Mouse (Mus musculus): ENCODE results near the gene Slc7a14.

Gene Slc7a14

GRCm38 (mm10) chr3:31261418-31262014 is 48.7 kb downstream of the Slc7a14 start:
- peak; percentile 62 for DNase-seq (ENCODE audit: inconsistent ontology term)

GRCm38 (mm10) chr3:31260964-31261346 is 49.2 kb downstream of the Slc7a14 start:
- no peak for DNase-seq (ENCODE audit: inconsistent ontology term)

- DNase-seq (ENCODE audit: inconsistent ontology term), result peak; percentile 80
Observed at GRCm38 (mm10) chr3:31260329-31260963, 49.7 kb downstream of the Slc7a14 start.

- DNase-seq (ENCODE audit: inconsistent ontology term), result no peak
Observed at GRCm38 (mm10) chr3:31259553-31260255, 50.5 kb downstream of the Slc7a14 start.

GRCm38 (mm10) chr3:31254427-31254826 is 55.8 kb downstream of the Slc7a14 start:
- DNase-seq (ENCODE audit: inconsistent ontology term), result no peak

- DNase-seq (ENCODE audit: inconsistent ontology term), result no peak
Observed at GRCm38 (mm10) chr3:31253862-31254261, 56.3 kb downstream of the Slc7a14 start.

GRCm38 (mm10) chr3:31252566-31252965 is 57.6 kb downstream of the Slc7a14 start:
- no peak for DNase-seq (ENCODE audit: inconsistent ontology term)

GRCm38 (mm10) chr3:31243478-31243877 is 66.7 kb downstream of the Slc7a14 start:
- DNase-seq (ENCODE audit: inconsistent ontology term), result no peak

- DNase-seq (ENCODE audit: inconsistent ontology term), result no peak
Observed at GRCm38 (mm10) chr3:31240840-31241239, 69.3 kb downstream of the Slc7a14 start.

- no peak for DNase-seq (ENCODE audit: inconsistent ontology term)
Observed at GRCm38 (mm10) chr3:31239645-31240044, 70.5 kb downstream of the Slc7a14 start.

GRCm38 (mm10) chr3:31237936-31238335 is 72.2 kb downstream of the Slc7a14 start:
- DNase-seq (ENCODE audit: inconsistent ontology term), result no peak

- no peak for DNase-seq (ENCODE audit: inconsistent ontology term)
Observed at GRCm38 (mm10) chr3:31236146-31236545, 74.0 kb downstream of the Slc7a14 start.

GRCm38 (mm10) chr3:31234356-31234755 is 75.8 kb downstream of the Slc7a14 start:
- no peak for DNase-seq (ENCODE audit: inconsistent ontology term)

GRCm38 (mm10) chr3:31233746-31234312 is 76.3 kb downstream of the Slc7a14 start:
- no peak for DNase-seq (ENCODE audit: inconsistent ontology term)

GRCm38 (mm10) chr3:31229281-31229680 is 80.9 kb downstream of the Slc7a14 start:
- DNase-seq (ENCODE audit: inconsistent ontology term), result no peak

GRCm38 (mm10) chr3:31228487-31228886 is 81.7 kb downstream of the Slc7a14 start:
- no peak for DNase-seq (ENCODE audit: inconsistent ontology term)

- no peak for DNase-seq (ENCODE audit: inconsistent ontology term)
Observed at GRCm38 (mm10) chr3:31223551-31223950, 86.6 kb downstream of the Slc7a14 start.

- DNase-seq (ENCODE audit: inconsistent ontology term), result no peak
Observed at GRCm38 (mm10) chr3:31220040-31220439, 90.1 kb downstream of the Slc7a14 start.

GRCm38 (mm10) chr3:31219483-31219882 is 90.7 kb downstream of the Slc7a14 start:
- no peak for DNase-seq (ENCODE audit: inconsistent ontology term)

- DNase-seq (ENCODE audit: inconsistent ontology term), result no peak
Observed at GRCm38 (mm10) chr3:31217523-31217922, 92.7 kb downstream of the Slc7a14 start.

- peak; percentile 44 for DNase-seq (ENCODE audit: inconsistent ontology term)
Observed at GRCm38 (mm10) chr3:31213802-31214201, 96.4 kb downstream of the Slc7a14 start.

- no peak for DNase-seq (ENCODE audit: inconsistent ontology term)
Observed at GRCm38 (mm10) chr3:31212205-31213038, 97.8 kb downstream of the Slc7a14 start.

Data from Muller cell, postnatal 12 days (primary cell).